Mouse (Mus musculus): Measurements from ENCODE around the gene Znrf4. TPM values are rescaled to one million over a fixed set of nuclear protein-coding genes. Genes with fewer than 3 reads are reported as not detected.
A peak's percentile ranks its signal among the peaks of the same experiment; 100 is the strongest.

The Znrf4 gene
- polyA plus RNA-seq, 1 experiment from 2014 or later: not detected

DNA sequence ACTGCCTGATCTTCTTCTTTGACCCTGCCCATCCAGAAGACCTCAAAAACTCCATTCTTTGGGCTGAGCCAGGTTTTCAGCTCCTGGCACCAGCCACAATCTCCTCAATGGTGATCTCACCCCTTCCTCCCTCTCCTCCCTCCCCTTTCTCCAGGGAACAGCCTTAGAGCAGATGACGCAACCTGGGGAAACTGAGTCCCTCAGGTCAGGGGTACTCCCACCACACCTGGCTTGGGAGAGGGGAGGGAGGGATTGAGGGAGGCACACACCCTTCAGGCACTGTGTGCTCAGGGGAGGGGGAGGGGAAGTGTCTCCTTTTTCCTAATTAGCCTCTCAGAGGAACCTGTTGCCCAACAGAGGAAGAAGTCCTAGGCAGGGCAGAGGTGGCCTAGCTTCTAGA, 29.6 kb downstream of the Znrf4 start:
- Histone ChIP-seq H3K4me2 (ENCODE audit: low read length) (no peak overlapping the region), H3K9me3 (ENCODE audit: control insufficient read depth, low read length) (no peaks in the 10 kb centered on the region), H3K27me3 (replicated peaks; ENCODE audit: control insufficient read depth, insufficient read depth, low read length) (no peaks in the 10 kb centered on the region), H3K4me3 (replicated peaks; ENCODE audit: low read length) (no peak overlapping the region), H3K27ac (ENCODE audit: low read length) (no peak overlapping the region), H3K4me1 (replicated peaks; ENCODE audit: control insufficient read depth, insufficient read depth, low read length) (peaks cover 10% of the 10 kb centered on the region), H3K36me3 (ENCODE audit: control insufficient read depth, insufficient read depth) (no peaks in the 10 kb centered on the region), H3K9ac (replicated peaks; ENCODE audit: low read depth, low read length) (no peak overlapping the region)
- 75% methylated on average over 1 of the region's 1 CpGs for WGBS
- ATAC-seq: no peak

DNA sequence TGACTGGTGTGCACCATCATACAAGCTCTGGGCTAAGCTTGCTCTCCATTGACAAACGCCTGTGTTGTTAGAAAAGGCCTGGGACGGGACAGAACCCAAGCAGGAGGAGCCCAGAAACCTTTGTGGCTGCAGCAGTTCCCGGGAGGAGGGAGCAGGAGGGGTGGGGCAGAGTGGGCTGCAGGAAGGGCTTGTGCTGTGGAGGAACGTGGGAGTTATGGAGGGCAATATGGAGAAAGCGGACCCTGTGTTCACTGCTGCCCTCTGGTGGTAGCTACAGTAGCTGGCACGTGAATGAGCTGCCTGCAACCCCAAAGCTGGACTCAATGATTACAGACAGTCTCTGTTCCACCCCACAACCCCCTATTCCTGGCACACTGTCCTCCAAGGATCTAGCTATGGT, 32.9 kb downstream of the Znrf4 start:
- Histone ChIP-seq H3K27ac (ENCODE audit: low read length) (no peak overlapping the region), H3K27me3 (replicated peaks; ENCODE audit: control insufficient read depth, insufficient read depth, low read length) (no peaks in the 10 kb centered on the region), H3K4me1 (replicated peaks; ENCODE audit: control insufficient read depth, insufficient read depth, low read length) (peaks cover 7% of the 10 kb centered on the region; the same call in 1 of the 2 replicates), H3K4me2 (ENCODE audit: low read length) (no peak overlapping the region), H3K36me3 (ENCODE audit: control insufficient read depth, insufficient read depth) (no peaks in the 10 kb centered on the region), H3K4me3 (replicated peaks; ENCODE audit: low read length) (no peak overlapping the region), H3K9me3 (ENCODE audit: control insufficient read depth, low read length) (no peaks in the 10 kb centered on the region), H3K9ac (replicated peaks; ENCODE audit: low read depth, low read length) (no peak overlapping the region)
- WGBS: 4% methylated on average over 6 of the region's 6 CpGs
- no peak for ATAC-seq

DNA sequence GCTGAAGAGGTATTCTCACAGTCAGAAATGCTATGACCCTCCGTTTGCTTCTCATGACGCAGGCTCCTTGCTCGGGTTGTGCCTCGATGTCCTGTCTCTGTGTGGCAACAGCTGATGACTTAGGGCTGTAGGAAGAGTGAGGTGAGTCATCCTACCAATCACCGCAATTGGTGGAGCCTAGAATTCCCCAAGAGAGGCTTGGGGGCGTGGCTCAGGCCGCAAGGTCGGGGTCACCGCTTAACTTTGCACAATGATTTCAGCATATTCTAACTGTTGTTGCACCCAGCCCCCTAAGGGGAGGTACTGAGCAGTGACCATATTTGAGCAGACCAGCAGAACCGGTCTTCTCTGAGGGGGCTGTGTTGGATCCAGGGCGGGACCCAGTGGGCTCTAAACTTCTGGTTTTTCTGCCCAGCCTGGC, 34.0 kb downstream of the Znrf4 start:
- Histone ChIP-seq H3K4me2 (ENCODE audit: low read length) (no peak overlapping the region), H3K4me3 (replicated peaks; ENCODE audit: low read length) (no peak overlapping the region), H3K4me1 (replicated peaks; ENCODE audit: control insufficient read depth, insufficient read depth, low read length) (peaks cover 12% of the 10 kb centered on the region; the same call in 1 of the 2 replicates), H3K9ac (replicated peaks; ENCODE audit: low read depth, low read length) (no peak overlapping the region), H3K36me3 (ENCODE audit: control insufficient read depth, insufficient read depth) (no peaks in the 10 kb centered on the region), H3K9me3 (ENCODE audit: control insufficient read depth, low read length) (no peaks in the 10 kb centered on the region), H3K27ac (ENCODE audit: low read length) (no peak overlapping the region; the same call in 1 of the 2 replicates), H3K27me3 (replicated peaks; ENCODE audit: control insufficient read depth, insufficient read depth, low read length) (no peaks in the 10 kb centered on the region)
- WGBS: 69% methylated on average over 11 of the region's 11 CpGs
- ATAC-seq: no peak

DNA sequence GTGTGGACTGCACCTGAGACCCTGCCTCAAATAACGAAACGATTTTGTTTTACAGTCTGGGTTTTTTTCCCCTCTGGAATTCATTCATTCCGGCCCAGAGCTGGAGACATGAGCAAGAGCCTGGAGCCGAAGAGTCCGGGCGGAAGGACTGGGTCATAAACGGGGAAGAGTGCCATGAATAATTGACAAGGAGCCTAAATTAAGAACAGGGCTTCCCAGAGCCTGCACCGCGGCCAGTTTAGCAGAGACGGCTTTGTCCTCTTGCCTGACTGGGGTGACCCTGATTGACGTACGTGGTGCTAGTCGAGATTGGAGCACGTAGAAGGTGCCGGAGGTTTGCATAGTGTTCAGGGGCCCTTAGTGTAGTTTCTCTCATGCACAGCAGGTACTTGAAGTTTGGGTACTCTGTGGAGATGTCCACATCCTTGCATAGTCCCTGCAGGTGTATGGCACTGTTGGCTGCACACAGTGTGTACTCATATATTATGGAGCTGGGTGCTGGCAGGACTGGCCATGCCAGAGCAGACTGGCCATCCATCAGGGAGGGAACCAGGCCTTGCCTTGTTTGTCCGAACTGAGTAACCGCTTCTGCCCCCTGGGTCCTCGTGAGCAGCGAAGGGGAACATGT, 34.9 kb downstream of the Znrf4 start:
- WGBS: 89% methylated on average over 19 of the region's 19 CpGs
- Histone ChIP-seq H3K4me2 (ENCODE audit: low read length) (no peak overlapping the region), H3K27me3 (replicated peaks; ENCODE audit: control insufficient read depth, insufficient read depth, low read length) (no peaks in the 10 kb centered on the region), H3K27ac (ENCODE audit: low read length) (no peak overlapping the region), H3K9me3 (ENCODE audit: control insufficient read depth, low read length) (no peaks in the 10 kb centered on the region), H3K36me3 (ENCODE audit: control insufficient read depth, insufficient read depth) (no peaks in the 10 kb centered on the region), H3K4me3 (replicated peaks; ENCODE audit: low read length) (no peak overlapping the region), H3K4me1 (replicated peaks; ENCODE audit: control insufficient read depth, insufficient read depth, low read length) (peaks cover 19% of the 10 kb centered on the region), H3K9ac (replicated peaks; ENCODE audit: low read depth, low read length) (no peak overlapping the region)
- no peak for ATAC-seq

GRCm38 (mm10) chr17:56476402-56476752, 35.9 kb downstream of the Znrf4 start, which contains the start of gene Ptprs:
Ptprs (minus strand) TSS chr17:56476483.
- H3K4me2 ChIP-seq (ENCODE audit: low read length): peak within 1 kb of the TSS; percentile 93
- peaks cover 28% of the 10 kb centered on the region for H3K4me1 ChIP-seq (replicated peaks; ENCODE audit: control insufficient read depth, insufficient read depth, low read length)
- 0% methylated on average over 22 of the region's 27 CpGs for WGBS
- no peaks in the 10 kb centered on the region for H3K9me3 ChIP-seq (ENCODE audit: control insufficient read depth, low read length)
- H3K27me3 ChIP-seq (replicated peaks; ENCODE audit: control insufficient read depth, insufficient read depth, low read length): no peaks in the 10 kb centered on the region
- H3K9ac ChIP-seq (replicated peaks; ENCODE audit: low read depth, low read length): peak within 1 kb of the TSS; percentile 99
- ATAC-seq: peak; percentile 85
- no peaks in the 10 kb centered on the region for H3K36me3 ChIP-seq (ENCODE audit: control insufficient read depth, insufficient read depth)
- peak within 1 kb of the TSS; percentile 99 for H3K27ac ChIP-seq (ENCODE audit: low read length)
- H3K4me3 ChIP-seq (replicated peaks; ENCODE audit: low read length): peak within 1 kb of the TSS; percentile 86

DNA sequence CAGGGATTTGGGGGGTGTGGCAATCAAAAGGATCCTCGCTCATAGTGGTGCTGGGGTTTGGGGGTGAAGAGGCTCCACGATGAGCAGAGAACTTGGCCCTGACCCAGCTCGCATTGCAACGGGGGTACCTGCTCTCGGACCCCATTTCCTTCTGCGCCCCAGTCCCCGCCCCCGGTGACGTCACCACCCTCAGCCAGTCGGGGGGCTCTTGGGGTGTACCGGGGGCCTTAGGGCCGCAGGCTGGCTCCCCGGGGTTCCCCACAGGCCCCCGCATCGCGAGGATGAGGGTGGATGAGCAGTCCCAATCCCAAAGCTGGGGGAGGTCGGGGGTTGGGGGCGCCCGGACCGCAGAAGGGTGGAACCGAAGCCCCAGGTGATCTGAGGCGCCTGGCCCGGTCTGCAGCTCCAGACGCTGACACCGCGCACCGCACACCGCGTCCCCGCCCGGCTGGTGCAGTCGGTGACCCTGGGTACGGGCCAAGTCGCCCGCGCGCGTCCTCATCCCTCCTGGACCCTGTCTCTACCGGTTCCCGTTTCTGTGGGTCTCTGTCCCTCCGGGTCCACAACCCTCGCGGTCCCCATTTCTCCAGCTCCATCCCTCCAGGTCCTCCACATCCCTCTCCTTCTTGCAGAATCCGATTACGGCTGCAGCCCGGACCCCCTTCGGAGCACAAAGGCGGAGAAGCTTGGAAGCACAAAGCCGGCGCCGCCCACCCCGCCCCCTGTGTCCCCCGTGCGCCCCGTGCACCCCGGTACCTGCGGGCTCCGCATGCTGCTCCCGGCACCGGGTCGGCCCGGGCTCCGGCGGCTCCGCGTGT, 36.4 kb downstream of the Znrf4 start:
- H3K4me2 ChIP-seq (ENCODE audit: low read length): peak overlapping the region; percentile 93
- peaks cover 34% of the 10 kb centered on the region for H3K4me1 ChIP-seq (replicated peaks; ENCODE audit: control insufficient read depth, insufficient read depth, low read length)
- H3K4me3 ChIP-seq (replicated peaks; ENCODE audit: low read length): peak overlapping the region; percentile 86
- H3K36me3 ChIP-seq (ENCODE audit: control insufficient read depth, insufficient read depth): no peaks in the 10 kb centered on the region
- no peaks in the 10 kb centered on the region for H3K9me3 ChIP-seq (ENCODE audit: control insufficient read depth, low read length)
- no peaks in the 10 kb centered on the region for H3K27me3 ChIP-seq (replicated peaks; ENCODE audit: control insufficient read depth, insufficient read depth, low read length)
- peak overlapping the region; percentile 99 for H3K27ac ChIP-seq (ENCODE audit: low read length)
- peak; percentile 29 for ATAC-seq
- WGBS: under 1% methylated on average over 64 of the region's 66 CpGs
- H3K9ac ChIP-seq (replicated peaks; ENCODE audit: low read depth, low read length): peak overlapping the region; percentile 99

- H3K4me1 ChIP-seq (replicated peaks; ENCODE audit: control insufficient read depth, insufficient read depth, low read length): peaks cover 42% of the 10 kb centered on the region
- peak overlapping the region; percentile 99 for H3K27ac ChIP-seq (ENCODE audit: low read length)
- WGBS: 1% methylated on average over 24 of the region's 24 CpGs
- H3K36me3 ChIP-seq (ENCODE audit: control insufficient read depth, insufficient read depth): no peaks in the 10 kb centered on the region
- peak overlapping the region; percentile 93 for H3K4me2 ChIP-seq (ENCODE audit: low read length)
- peak overlapping the region; percentile 86 for H3K4me3 ChIP-seq (replicated peaks; ENCODE audit: low read length)
- peak; percentile 24 for ATAC-seq
- H3K27me3 ChIP-seq (replicated peaks; ENCODE audit: control insufficient read depth, insufficient read depth, low read length): no peaks in the 10 kb centered on the region
- H3K9ac ChIP-seq (replicated peaks; ENCODE audit: low read depth, low read length): peak overlapping the region; percentile 99
- no peaks in the 10 kb centered on the region for H3K9me3 ChIP-seq (ENCODE audit: control insufficient read depth, low read length)
Measured at GRCm38 (mm10) chr17:56474831-56475581, 37.2 kb downstream of the Znrf4 start.

DNA sequence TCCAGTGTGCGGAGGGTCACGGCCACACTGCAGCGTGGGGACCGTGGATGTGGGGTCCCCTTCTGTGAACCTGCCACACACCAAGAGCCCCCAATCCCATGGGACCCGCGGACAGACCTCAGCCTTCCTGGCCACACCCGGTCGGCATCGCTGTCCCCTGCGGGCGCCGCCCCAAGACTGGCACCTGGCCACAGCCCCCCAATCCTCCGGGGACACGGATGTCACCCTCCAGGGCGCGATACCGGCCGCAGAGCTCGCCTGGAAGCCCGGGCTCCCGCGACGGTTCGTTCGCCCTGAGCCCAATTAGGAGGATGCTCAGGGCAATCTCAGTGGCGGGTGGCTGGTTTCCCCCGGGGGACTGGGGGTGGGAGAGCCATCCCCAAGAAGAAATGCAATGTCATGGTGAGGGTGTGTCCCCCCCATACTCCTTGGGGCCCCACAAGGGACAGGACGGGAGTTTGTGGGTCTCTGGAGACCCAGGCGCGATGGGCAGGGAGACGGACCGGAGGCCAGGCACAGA, 37.9 kb downstream of the Znrf4 start:
- no peaks in the 10 kb centered on the region for H3K9me3 ChIP-seq (ENCODE audit: control insufficient read depth, low read length)
- H3K4me3 ChIP-seq (replicated peaks; ENCODE audit: low read length): peak overlapping the region; percentile 86
- ATAC-seq: no peak
- no peaks in the 10 kb centered on the region for H3K27me3 ChIP-seq (replicated peaks; ENCODE audit: control insufficient read depth, insufficient read depth, low read length)
- H3K36me3 ChIP-seq (ENCODE audit: control insufficient read depth, insufficient read depth): no peaks in the 10 kb centered on the region
- peaks cover 48% of the 10 kb centered on the region for H3K4me1 ChIP-seq (replicated peaks; ENCODE audit: control insufficient read depth, insufficient read depth, low read length)
- peak overlapping the region; percentile 99 for H3K9ac ChIP-seq (replicated peaks; ENCODE audit: low read depth, low read length)
- peak overlapping the region; percentile 93 for H3K4me2 ChIP-seq (ENCODE audit: low read length)
- WGBS: 2% methylated on average over 32 of the region's 32 CpGs
- H3K27ac ChIP-seq (ENCODE audit: low read length): peak overlapping the region; percentile 99

GRCm38 (mm10) chr17:56473611-56473905, 38.7 kb downstream of the Znrf4 start:
- Histone ChIP-seq H3K4me2 (ENCODE audit: low read length) (peak overlapping the region; percentile 93), H3K36me3 (ENCODE audit: control insufficient read depth, insufficient read depth) (no peaks in the 10 kb centered on the region; the same call in 1 of the 2 replicates), H3K4me1 (replicated peaks; ENCODE audit: control insufficient read depth, insufficient read depth, low read length) (peaks cover 54% of the 10 kb centered on the region), H3K27me3 (replicated peaks; ENCODE audit: control insufficient read depth, insufficient read depth, low read length) (no peaks in the 10 kb centered on the region), H3K9ac (replicated peaks; ENCODE audit: low read depth, low read length) (peak overlapping the region; percentile 99), H3K9me3 (ENCODE audit: control insufficient read depth, low read length) (no peaks in the 10 kb centered on the region), H3K4me3 (replicated peaks; ENCODE audit: low read length) (peak overlapping the region; percentile 86), H3K27ac (ENCODE audit: low read length) (peak overlapping the region; percentile 99)
- 3% methylated on average over 11 of the region's 11 CpGs for WGBS
- ATAC-seq: no peak
